Mouse (Mus musculus) stomach, embryonic 16.5 days (tissue): ENCODE measurements around the gene Zfp385c. TPM values are rescaled to one million over a fixed set of nuclear protein-coding genes. Genes with fewer than 3 reads are reported as not detected.

Source experiments
- ATAC-seq: fragments of 200-750 bp; cut with Nextera tagmentation; 2 replicates; pipeline ENCODE4 v1.8.0; 2017; ENCODE audit warnings: moderate number of reproducible peaks, moderate TSS enrichment; ENCODE audit not compliant: insufficient read depth, low FRiP score
- H3K27ac ChIP-seq: fragments of 300-500 bp; sonication (generic); 2 replicates; pipeline ENCODE4 v1.5.1; 2014; ENCODE audit warnings: low read length
- H3K27me3 ChIP-seq: fragments of 300-500 bp; sonication (generic); 2 replicates; pipeline ENCODE4 v1.6.1; 2014; ENCODE audit warnings: low read length, control low read depth, mixed read lengths; ENCODE audit not compliant: control insufficient read depth, insufficient read depth
- H3K36me3 ChIP-seq: fragments of 300-500 bp; sonication (generic); 2 replicates; pipeline ENCODE4 v1.6.1; 2014; ENCODE audit warnings: low read length; ENCODE audit not compliant: control insufficient read depth, insufficient read depth
- H3K4me1 ChIP-seq: fragments of 300-500 bp; sonication (generic); 2 replicates; pipeline ENCODE4 v1.6.1; 2014; ENCODE audit warnings: low read length, control low read depth, mixed read lengths; ENCODE audit not compliant: control insufficient read depth, insufficient read depth
- H3K4me2 ChIP-seq: fragments of 300-500 bp; sonication (generic); 2 replicates; pipeline ENCODE4 v1.6.1; 2014; ENCODE audit warnings: low read depth, low read length, mixed read lengths
- H3K4me3 ChIP-seq: fragments of 300-500 bp; sonication (generic); replicated peaks from 2 replicates; pipeline ENCODE4 v1.5.1; 2014; ENCODE audit warnings: mild to moderate bottlenecking, low read length
- H3K9ac ChIP-seq: fragments of 300-500 bp; sonication (generic); 2 replicates; pipeline ENCODE4 v1.6.1; 2014; ENCODE audit warnings: low read length
- H3K9me3 ChIP-seq: fragments of 300-500 bp; sonication (generic); replicated peaks from 2 replicates; pipeline ENCODE4 v1.6.1; 2016; ENCODE audit warnings: low read length, control low read depth; ENCODE audit not compliant: control insufficient read depth
- WGBS: fragments of 180-500 bp; shearing (Covaris S2); extraction: QIAGEN DNeasy Blood & Tissue Kit; methylation state at CpG from one replicate; pipeline ENCODE4 v1.1.7; 2014; 5-methylcytosine and 5-hydroxymethylcytosine counted together
- polyA plus RNA-seq: library from polyadenylated mRNA; unstranded; fragments of >200 nt; fragmentation: Nextera tagmentation; extraction: Ambion mirVana; gene quantifications from 2 replicates; pipeline ENCODE4 v1.2.1, GENCODE M21; 2015

Zfp385c gene
- polyA plus RNA-seq, 1 experiment from 2014 or later, result 0.27 TPM

DNA sequence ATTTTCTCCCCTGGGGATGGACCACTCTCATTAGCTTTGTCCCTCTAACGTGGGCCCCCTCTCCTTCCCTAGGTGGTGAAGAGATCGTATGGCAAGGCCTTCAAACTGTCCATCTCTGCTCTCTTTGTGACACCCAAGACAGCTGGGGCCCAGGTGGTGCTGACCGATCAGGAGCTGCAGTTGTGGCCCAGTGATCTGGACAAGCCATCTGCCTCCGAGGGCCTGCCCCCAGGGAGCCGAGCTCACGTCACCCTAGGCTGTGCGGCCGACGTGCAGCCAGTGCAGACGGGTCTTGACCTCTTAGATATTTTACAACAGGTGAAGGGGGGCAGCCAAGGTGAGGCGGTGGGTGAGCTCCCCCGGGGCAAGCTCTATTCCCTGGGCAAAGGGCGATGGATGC is 112.0 kb downstream of the Zfp385c start:
- H3K27ac ChIP-seq, result no peak overlapping the region
- WGBS, result 89% methylated on average over 13 of the region's 13 CpGs
- H3K4me2 ChIP-seq, result no peak overlapping the region
- peaks cover 36% of the 10 kb centered on the region for H3K36me3 ChIP-seq
- no peak overlapping the region for H3K4me3 ChIP-seq
- no peaks in the 10 kb centered on the region for H3K9me3 ChIP-seq
- no peaks in the 10 kb centered on the region for H3K27me3 ChIP-seq
- no peak overlapping the region for H3K9ac ChIP-seq
- ATAC-seq, result no peak
- H3K4me1 ChIP-seq, result 0 out of 2 replicates have a peak, but pooled peaks cover 7% of the 10 kb centered on the region

DNA sequence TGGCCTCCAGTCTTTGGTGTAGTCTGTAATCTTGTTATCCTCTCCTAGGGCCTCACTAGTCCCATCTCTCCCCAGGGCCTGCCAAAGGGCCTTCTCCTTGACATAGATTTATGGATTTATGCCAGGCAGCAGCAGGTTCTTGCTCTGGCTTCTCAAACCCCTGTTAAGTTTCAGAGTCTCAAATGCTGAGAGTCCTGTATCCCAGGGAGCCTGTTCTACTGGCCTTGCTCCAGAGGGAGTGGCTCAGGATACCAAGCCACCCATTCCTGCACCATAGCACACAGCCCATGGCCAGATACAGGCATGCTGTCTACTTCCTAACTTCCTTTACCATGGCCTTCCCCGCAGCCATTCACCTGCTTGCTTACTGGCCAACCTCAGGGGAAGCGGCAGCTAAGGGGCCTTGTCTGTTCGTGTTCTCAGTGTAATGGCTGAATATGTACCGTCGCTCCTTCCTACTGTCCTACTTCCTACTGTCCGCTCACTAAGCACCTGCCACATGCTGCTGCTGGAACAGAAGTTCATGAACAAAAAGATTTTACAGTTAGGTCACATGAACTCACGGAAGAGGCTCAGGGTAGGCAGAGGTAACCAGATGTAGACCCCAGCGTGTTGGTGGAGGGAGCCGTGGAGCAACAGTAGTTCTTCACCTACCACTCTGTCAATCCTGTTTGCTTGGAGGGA is 113.0 kb downstream of the Zfp385c start:
- no peaks in the 10 kb centered on the region for H3K27me3 ChIP-seq
- H3K4me2 ChIP-seq, result no peak overlapping the region
- WGBS, result 89% methylated on average over 9 of the region's 9 CpGs
- H3K9me3 ChIP-seq, result no peaks in the 10 kb centered on the region
- ATAC-seq, result no peak
- H3K27ac ChIP-seq, result no peak overlapping the region
- no peak overlapping the region for H3K4me3 ChIP-seq
- no peak overlapping the region for H3K9ac ChIP-seq
- peaks cover 35% of the 10 kb centered on the region for H3K36me3 ChIP-seq
- 0 out of 2 replicates have a peak, but pooled peaks cover 7% of the 10 kb centered on the region for H3K4me1 ChIP-seq

DNA sequence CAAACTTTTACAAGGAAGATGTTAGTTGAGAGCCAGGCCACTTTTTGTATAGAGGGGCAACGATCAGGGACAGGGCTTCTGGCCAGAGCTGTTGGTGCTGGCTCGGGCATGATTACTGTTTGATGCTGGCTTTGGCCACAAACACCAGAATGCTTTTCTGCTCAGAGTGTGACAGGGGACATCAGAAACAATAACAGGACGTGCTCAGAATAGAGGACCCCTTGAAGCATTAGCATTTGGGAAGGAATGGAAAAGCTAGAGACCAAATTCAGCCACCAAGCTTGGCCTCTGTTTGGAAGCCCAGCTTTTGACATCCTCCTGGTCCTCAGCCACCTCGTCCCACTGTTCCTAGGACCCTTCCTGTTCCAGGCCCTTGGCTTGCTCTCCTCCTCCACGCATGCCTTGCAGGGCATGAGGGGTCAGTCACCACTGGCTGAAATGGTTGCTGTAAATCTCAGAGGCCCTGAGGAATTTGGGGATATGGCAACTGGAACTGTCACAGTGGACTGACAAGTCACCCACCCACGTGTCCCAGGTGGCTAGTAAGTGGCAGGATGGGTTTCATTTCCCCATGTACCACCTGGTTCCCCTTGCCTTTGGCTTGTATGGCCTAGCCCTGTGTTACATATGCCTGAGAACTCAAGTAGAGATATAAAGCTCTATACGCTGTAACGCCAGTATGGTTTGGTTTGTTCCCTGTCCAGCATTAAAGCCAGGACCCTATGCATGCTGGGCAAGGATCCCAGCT is 114.2 kb downstream of the Zfp385c start:
- no peaks in the 10 kb centered on the region for H3K27me3 ChIP-seq
- WGBS, result 78% methylated on average over 8 of the region's 8 CpGs
- no peak overlapping the region for H3K4me2 ChIP-seq
- no peaks in the 10 kb centered on the region for H3K9me3 ChIP-seq
- H3K4me1 ChIP-seq, result 0 out of 2 replicates have a peak, but pooled peaks cover 7% of the 10 kb centered on the region
- no peak overlapping the region for H3K4me3 ChIP-seq
- H3K36me3 ChIP-seq, result peaks cover 23% of the 10 kb centered on the region; the same call in 1 of the 2 replicates
- H3K9ac ChIP-seq, result no peak overlapping the region; the same call in 1 of the 2 replicates
- no peak for ATAC-seq
- no peak overlapping the region for H3K27ac ChIP-seq

Other genes starting within 250 kb of the Zfp385c start
- gene Klhl11, start 219.7 kb downstream of the Zfp385c start, polyA plus RNA-seq, result 7.4 and 7.5 TPM in 2 replicates
- 178 and 192 TPM in 2 replicates for gene Acly, start 164.5 kb downstream of the Zfp385c start, polyA plus RNA-seq
- 0.40 and 0.60 TPM in 2 replicates for gene Ttc25, start 146.8 kb downstream of the Zfp385c start, polyA plus RNA-seq
- 38.9 and 40.6 TPM in 2 replicates for gene Cnp, start 117.6 kb downstream of the Zfp385c start, polyA plus RNA-seq
- 60.7 and 67.1 TPM in 2 replicates for gene Nkiras2, start 73.2 kb downstream of the Zfp385c start, polyA plus RNA-seq
- gene Dnajc7, start 72.3 kb downstream of the Zfp385c start, polyA plus RNA-seq, result 209 and 214 TPM in 2 replicates
- gene Dhx58, start 11.8 kb upstream of the Zfp385c start, polyA plus RNA-seq, result 2.8 and 3.6 TPM in 2 replicates
- 40.6 and 41.5 TPM in 2 replicates for gene Kat2a, start 20.0 kb upstream of the Zfp385c start, polyA plus RNA-seq
- 0.36 TPM in 1 of 2 replicates, not detected in the other for gene Hspb9, start 21.4 kb upstream of the Zfp385c start, polyA plus RNA-seq
- gene Rab5c, start 45.8 kb upstream of the Zfp385c start, polyA plus RNA-seq, result 33.2 and 33.9 TPM in 2 replicates
- gene Kcnh4, start 67.5 kb upstream of the Zfp385c start, polyA plus RNA-seq, result 0.14 and 0.22 TPM in 2 replicates
- not detected in 2 replicates for gene Hcrt, start 70.5 kb upstream of the Zfp385c start, polyA plus RNA-seq
- 6.5 and 7.2 TPM in 2 replicates for gene Ghdc, start 78.5 kb upstream of the Zfp385c start, polyA plus RNA-seq
- gene Stat5b, start 158.3 kb upstream of the Zfp385c start, polyA plus RNA-seq, result 26.2 and 27.4 TPM in 2 replicates
- 12.0 and 14.0 TPM in 2 replicates for gene Stat5a, start 166.9 kb upstream of the Zfp385c start, polyA plus RNA-seq
- 47.2 and 56.1 TPM in 2 replicates for gene Stat3, start 247.1 kb upstream of the Zfp385c start, polyA plus RNA-seq